Mouse (Mus musculus): Measurements from ENCODE around the gene Grin3b. TPM values are rescaled to one million over a fixed set of nuclear protein-coding genes. Genes with fewer than 3 reads are reported as not detected.

The Grin3b gene
- polyA plus RNA-seq, 1 experiment from 2014 or later: 0.14 TPM

DNA sequence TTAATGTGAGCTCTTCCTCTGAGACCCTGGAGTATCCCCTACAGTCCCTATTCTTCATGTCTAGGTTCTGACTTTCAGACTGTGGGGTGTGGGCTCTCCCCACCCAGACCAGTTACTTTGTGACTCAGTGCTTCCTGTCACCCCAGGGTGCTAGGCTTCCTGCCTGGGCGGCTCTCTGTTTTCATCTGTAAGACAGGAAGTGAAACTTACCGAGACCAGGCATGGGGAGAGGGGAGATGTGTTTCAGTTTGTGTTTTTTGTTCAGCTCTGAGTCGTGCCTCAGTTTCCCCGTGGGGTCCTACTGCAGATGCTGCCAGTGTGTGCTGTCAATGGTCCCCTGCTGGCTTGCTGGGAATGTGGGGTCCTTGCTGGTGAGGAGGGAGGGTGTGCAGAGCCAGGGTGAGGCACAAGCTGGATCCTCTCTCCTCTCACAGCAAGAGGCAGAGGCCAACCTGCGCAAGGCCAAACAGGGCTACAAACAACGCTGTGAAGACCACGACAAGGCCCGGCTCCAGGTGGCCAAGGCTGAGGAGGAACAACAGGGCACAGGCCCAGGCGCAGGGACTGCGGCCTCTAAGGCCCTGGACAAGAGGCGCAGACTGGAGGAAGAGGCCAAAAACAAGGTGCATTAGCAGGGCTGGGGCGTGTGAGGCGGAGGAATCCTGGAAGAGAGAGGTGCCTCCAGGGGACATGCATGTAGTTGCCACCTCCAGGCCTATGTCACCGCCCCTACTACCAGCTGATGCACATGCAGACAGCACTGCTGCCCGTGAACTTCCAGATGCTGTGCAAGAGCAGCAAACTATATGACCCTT is 53.9 kb downstream of the Grin3b start:
- Histone ChIP-seq H3K4me3 (ENCODE audit: low read depth, low read length) (peak overlapping the region; percentile 6; the same call in 1 of the 2 replicates), H3K27ac (ENCODE audit: low read depth, low read length) (0 out of 2 replicates have a peak overlapping the region, but pooled peaks have one; percentile 41), H3K9me3 (ENCODE audit: control insufficient read depth, low read length) (no peaks in the 10 kb centered on the region), H3K36me3 (ENCODE audit: control insufficient read depth, insufficient read depth, low read length) (peaks cover 25% of the 10 kb centered on the region; the same call in 1 of the 2 replicates), H3K4me1 (replicated peaks; ENCODE audit: control insufficient read depth, insufficient read depth, low read length) (peaks cover 35% of the 10 kb centered on the region), H3K27me3 (replicated peaks; ENCODE audit: control insufficient read depth, insufficient read depth, low read length) (no peaks in the 10 kb centered on the region), H3K9ac (ENCODE audit: low read depth, low read length) (no peak overlapping the region; the same call in 1 of the 2 replicates), H3K4me2 (no peak overlapping the region)
- WGBS: 74% methylated on average over 15 of the region's 15 CpGs
- ATAC-seq (replicated peaks; ENCODE audit: low FRiP score): no peak
- no peak for DNase-seq (ENCODE audit: low spot score)

DNA sequence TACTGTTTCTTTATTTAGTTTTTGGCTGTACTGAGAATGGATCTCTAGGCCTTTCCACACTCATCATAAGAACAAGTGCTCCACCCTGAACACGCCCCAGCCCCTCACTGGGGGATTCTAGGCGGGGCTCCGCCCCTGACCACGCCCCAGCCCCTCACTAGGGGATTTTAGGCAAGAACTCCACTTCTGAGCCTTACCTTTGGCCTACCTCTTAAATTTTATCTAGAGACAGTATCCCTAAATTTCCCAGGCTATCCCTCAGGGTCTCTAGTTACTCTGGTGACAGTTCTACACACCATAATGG is 54.5 kb downstream of the Grin3b start:
- DNase-seq (ENCODE audit: low spot score): no peak
- no peaks in the 10 kb centered on the region for H3K27me3 ChIP-seq (replicated peaks; ENCODE audit: control insufficient read depth, insufficient read depth, low read length)
- H3K36me3 ChIP-seq (ENCODE audit: control insufficient read depth, insufficient read depth, low read length): peaks cover 25% of the 10 kb centered on the region; the same call in 1 of the 2 replicates
- no peak overlapping the region for H3K4me3 ChIP-seq (ENCODE audit: low read depth, low read length)
- H3K9ac ChIP-seq (ENCODE audit: low read depth, low read length): no peak overlapping the region; the same call in 1 of the 2 replicates
- no peak for ATAC-seq (replicated peaks; ENCODE audit: low FRiP score)
- WGBS: 50% methylated on average over 4 of the region's 4 CpGs
- H3K9me3 ChIP-seq (ENCODE audit: control insufficient read depth, low read length): no peaks in the 10 kb centered on the region
- no peak overlapping the region for H3K4me2 ChIP-seq
- H3K27ac ChIP-seq (ENCODE audit: low read depth, low read length): 0 out of 2 replicates have a peak overlapping the region, but pooled peaks have one; percentile 41
- H3K4me1 ChIP-seq (replicated peaks; ENCODE audit: control insufficient read depth, insufficient read depth, low read length): peaks cover 29% of the 10 kb centered on the region

DNA sequence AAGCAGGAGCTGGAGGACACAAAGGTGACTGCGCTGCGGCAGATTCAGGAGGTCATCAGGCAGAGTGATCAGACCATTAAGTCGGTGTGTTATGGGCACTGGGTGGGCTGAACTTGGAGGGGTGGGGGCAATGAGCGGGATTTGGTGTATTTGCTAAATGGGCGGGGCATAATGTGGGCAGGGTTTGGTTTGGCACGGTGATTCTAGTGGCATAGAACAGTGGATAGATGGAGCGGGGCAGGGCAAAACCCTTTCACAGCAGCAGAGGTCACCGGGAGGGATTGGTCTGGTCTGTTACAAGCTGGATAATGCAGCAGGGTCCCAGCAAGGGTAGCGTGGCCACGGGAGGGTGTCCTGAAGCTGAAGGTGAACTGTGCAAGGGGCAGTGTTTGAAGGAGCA is 54.9 kb downstream of the Grin3b start:
- ATAC-seq (replicated peaks; ENCODE audit: low FRiP score): no peak
- Histone ChIP-seq H3K9ac (ENCODE audit: low read depth, low read length) (no peak overlapping the region), H3K4me1 (replicated peaks; ENCODE audit: control insufficient read depth, insufficient read depth, low read length) (peaks cover 25% of the 10 kb centered on the region)

DNA sequence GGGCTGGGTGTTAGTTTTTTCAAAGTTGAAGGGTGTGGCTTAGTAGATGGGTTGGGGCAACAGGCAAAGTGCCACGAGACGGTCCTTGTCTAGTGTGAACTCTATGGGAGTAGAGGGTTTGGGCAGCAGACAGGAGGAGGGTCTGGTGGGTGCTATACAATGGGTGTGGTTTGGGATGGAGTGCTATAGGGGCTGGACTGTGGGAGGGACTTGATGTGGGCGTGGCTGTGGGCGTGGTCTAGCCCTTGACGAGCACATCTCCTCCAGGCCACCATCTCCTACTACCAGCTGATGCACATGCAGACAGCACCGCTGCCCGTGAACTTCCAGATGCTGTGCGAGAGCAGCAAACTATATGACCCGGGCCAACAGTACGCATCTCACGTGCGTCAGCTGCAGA is 55.4 kb downstream of the Grin3b start:
- H3K36me3 ChIP-seq (ENCODE audit: control insufficient read depth, insufficient read depth, low read length): peaks cover 28% of the 10 kb centered on the region; the same call in 1 of the 2 replicates
- H3K9ac ChIP-seq (ENCODE audit: low read depth, low read length): no peak overlapping the region
- DNase-seq (ENCODE audit: low spot score): no peak
- no peak overlapping the region for H3K4me2 ChIP-seq
- H3K27me3 ChIP-seq (replicated peaks; ENCODE audit: control insufficient read depth, insufficient read depth, low read length): no peaks in the 10 kb centered on the region
- H3K9me3 ChIP-seq (ENCODE audit: control insufficient read depth, low read length): no peaks in the 10 kb centered on the region
- 0 out of 2 replicates have a peak, but pooled peaks have one; percentile 30 for ATAC-seq (replicated peaks; ENCODE audit: low FRiP score)
- no peak overlapping the region for H3K27ac ChIP-seq (ENCODE audit: low read depth, low read length)
- no peak overlapping the region for H3K4me3 ChIP-seq (ENCODE audit: low read depth, low read length)
- 67% methylated on average over 12 of the region's 12 CpGs for WGBS
- H3K4me1 ChIP-seq (replicated peaks; ENCODE audit: control insufficient read depth, insufficient read depth, low read length): peaks cover 21% of the 10 kb centered on the region

More for the DNA sequence above, 54.9 kb downstream of the Grin3b start:
- H3K4me2 ChIP-seq: no peak overlapping the region
- no peak overlapping the region for H3K27ac ChIP-seq (ENCODE audit: low read depth, low read length)
- 80% methylated on average over 10 of the region's 10 CpGs for WGBS
- H3K9me3 ChIP-seq (ENCODE audit: control insufficient read depth, low read length): no peaks in the 10 kb centered on the region
- H3K4me3 ChIP-seq (ENCODE audit: low read depth, low read length): no peak overlapping the region
- DNase-seq (ENCODE audit: low spot score): no peak
- H3K27me3 ChIP-seq (replicated peaks; ENCODE audit: control insufficient read depth, insufficient read depth, low read length): no peaks in the 10 kb centered on the region
- H3K36me3 ChIP-seq (ENCODE audit: control insufficient read depth, insufficient read depth, low read length): peaks cover 28% of the 10 kb centered on the region; the same call in 1 of the 2 replicates

Other genes starting within 250 kb of the Grin3b start
- gene Polrmt, start 224.1 kb upstream of the Grin3b start, polyA plus RNA-seq (2014; fragmentation: Nextera tagmentation; extraction: Ambion mirVana): 36.5 and 41.5 TPM in 2 replicates
- gene Fgf22, start 215.6 kb upstream of the Grin3b start, polyA plus RNA-seq (2014; fragmentation: Nextera tagmentation; extraction: Ambion mirVana): 0.23 TPM in 1 of 2 replicates, not detected in the other
- 105 and 119 TPM in 2 replicates for gene Rnf126, start 203.8 kb upstream of the Grin3b start, polyA plus RNA-seq (2014; fragmentation: Nextera tagmentation; extraction: Ambion mirVana)
- 1.8 and 2.6 TPM in 2 replicates for gene Fstl3, start 193.4 kb upstream of the Grin3b start, polyA plus RNA-seq (2014; fragmentation: Nextera tagmentation; extraction: Ambion mirVana)
- gene Prss57, start 179.8 kb upstream of the Grin3b start, polyA plus RNA-seq (2014; fragmentation: Nextera tagmentation; extraction: Ambion mirVana): 1.5 and 1.7 TPM in 2 replicates
- 27.6 and 28.6 TPM in 2 replicates for gene Palm, start 177.1 kb upstream of the Grin3b start, polyA plus RNA-seq (2014; fragmentation: Nextera tagmentation; extraction: Ambion mirVana)
- 0.69 and 1.5 TPM in 2 replicates for gene Misp, start 149.7 kb upstream of the Grin3b start, polyA plus RNA-seq (2014; fragmentation: Nextera tagmentation; extraction: Ambion mirVana)
- 329 and 336 TPM in 2 replicates for gene Ptbp1, start 116.3 kb upstream of the Grin3b start, polyA plus RNA-seq (2014; fragmentation: Nextera tagmentation; extraction: Ambion mirVana)
- gene Prtn3, start 96.2 kb upstream of the Grin3b start, polyA plus RNA-seq (2014; fragmentation: Nextera tagmentation; extraction: Ambion mirVana): 50.9 and 52.4 TPM in 2 replicates
- 17.6 and 20.9 TPM in 2 replicates for gene Plppr3, start 96.1 kb upstream of the Grin3b start, polyA plus RNA-seq (2014; fragmentation: Nextera tagmentation; extraction: Ambion mirVana)
- 11.1 and 11.8 TPM in 2 replicates for gene Elane, start 84.5 kb upstream of the Grin3b start, polyA plus RNA-seq (2014; fragmentation: Nextera tagmentation; extraction: Ambion mirVana)
- not detected in 2 replicates for gene Cfd, start 79.9 kb upstream of the Grin3b start, polyA plus RNA-seq (2014; fragmentation: Nextera tagmentation; extraction: Ambion mirVana)
- 32.6 and 37.4 TPM in 2 replicates for gene Med16, start 61.8 kb upstream of the Grin3b start, polyA plus RNA-seq (2014; fragmentation: Nextera tagmentation; extraction: Ambion mirVana)
- 7.4 TPM in 1 of 2 replicates, not detected in the other for gene Gm26602, start 59.9 kb upstream of the Grin3b start, polyA plus RNA-seq (2014; fragmentation: Nextera tagmentation; extraction: Ambion mirVana)
- 0.66 and 0.75 TPM in 2 replicates for gene Kiss1r, start 53.7 kb upstream of the Grin3b start, polyA plus RNA-seq (2014; fragmentation: Nextera tagmentation; extraction: Ambion mirVana)
- 99.4 and 104 TPM in 2 replicates for gene R3hdm4, start 49.5 kb upstream of the Grin3b start, polyA plus RNA-seq (2014; fragmentation: Nextera tagmentation; extraction: Ambion mirVana)
- 10.8 and 12.4 TPM in 2 replicates for gene Arid3a, start 43.7 kb upstream of the Grin3b start, polyA plus RNA-seq (2014; fragmentation: Nextera tagmentation; extraction: Ambion mirVana)
- gene Wdr18, start 10.6 kb upstream of the Grin3b start, polyA plus RNA-seq (2014; fragmentation: Nextera tagmentation; extraction: Ambion mirVana): 164 and 171 TPM in 2 replicates
- gene Tmem259, start 13.6 kb downstream of the Grin3b start, polyA plus RNA-seq (2014; fragmentation: Nextera tagmentation; extraction: Ambion mirVana): 14.9 and 20.2 TPM in 2 replicates
- 115 and 124 TPM in 2 replicates for gene Cnn2, start 17.9 kb downstream of the Grin3b start, polyA plus RNA-seq (2014; fragmentation: Nextera tagmentation; extraction: Ambion mirVana)
- gene Abca7, start 25.8 kb downstream of the Grin3b start, polyA plus RNA-seq (2014; fragmentation: Nextera tagmentation; extraction: Ambion mirVana): 7.7 and 8.6 TPM in 2 replicates
- 29.0 and 29.4 TPM in 2 replicates for gene Arhgap45, start 45.9 kb downstream of the Grin3b start, polyA plus RNA-seq (2014; fragmentation: Nextera tagmentation; extraction: Ambion mirVana)
- 239 and 256 TPM in 2 replicates for gene Polr2e, start 69.1 kb downstream of the Grin3b start, polyA plus RNA-seq (2014; fragmentation: Nextera tagmentation; extraction: Ambion mirVana)
- gene Gpx4, start 76.5 kb downstream of the Grin3b start, polyA plus RNA-seq (2014; fragmentation: Nextera tagmentation; extraction: Ambion mirVana): 761 and 762 TPM in 2 replicates
- gene Sbno2, start 134.9 kb downstream of the Grin3b start, polyA plus RNA-seq (2014; fragmentation: Nextera tagmentation; extraction: Ambion mirVana): 17.7 and 19.2 TPM in 2 replicates
- gene Stk11, start 145.1 kb downstream of the Grin3b start, polyA plus RNA-seq (2014; fragmentation: Nextera tagmentation; extraction: Ambion mirVana): 25.1 and 33.5 TPM in 2 replicates
- gene Atp5d, start 167.9 kb downstream of the Grin3b start, polyA plus RNA-seq (2014; fragmentation: Nextera tagmentation; extraction: Ambion mirVana): 482 and 514 TPM in 2 replicates
- 2.8 and 3.1 TPM in 2 replicates for gene Cbarp, start 170.1 kb downstream of the Grin3b start, polyA plus RNA-seq (2014; fragmentation: Nextera tagmentation; extraction: Ambion mirVana)
- 19.2 and 20.1 TPM in 2 replicates for gene Midn, start 177.6 kb downstream of the Grin3b start, polyA plus RNA-seq (2014; fragmentation: Nextera tagmentation; extraction: Ambion mirVana)
- 22.5 and 25.1 TPM in 2 replicates for gene Cirbp, start 195.3 kb downstream of the Grin3b start, polyA plus RNA-seq (2014; fragmentation: Nextera tagmentation; extraction: Ambion mirVana)
- gene 1600002K03Rik, start 202.2 kb downstream of the Grin3b start, polyA plus RNA-seq (2014; fragmentation: Nextera tagmentation; extraction: Ambion mirVana): 21.8 and 27.4 TPM in 2 replicates
- 9.4 and 10.7 TPM in 2 replicates for gene Efna2, start 208.8 kb downstream of the Grin3b start, polyA plus RNA-seq (2014; fragmentation: Nextera tagmentation; extraction: Ambion mirVana)